Mouse (Mus musculus): ENCODE data around the gene Ggn. TPM values are rescaled to one million over a fixed set of nuclear protein-coding genes. Genes with fewer than 3 reads are reported as not detected.

Gene Ggn
- polyA plus RNA-seq, 1 experiment from 2014 or later: 0.36 TPM

Other genes starting within 250 kb of the Ggn start
- 146 and 172 TPM in 2 replicates for gene Actn4, start 207.9 kb upstream of the Ggn start, polyA plus RNA-seq (2015; fragmentation: Nextera tagmentation; extraction: Ambion mirVana)
- gene Eif3k, start 188.3 kb upstream of the Ggn start, polyA plus RNA-seq (2015; fragmentation: Nextera tagmentation; extraction: Ambion mirVana): 282 and 295 TPM in 2 replicates
- gene Map4k1, start 188.2 kb upstream of the Ggn start, polyA plus RNA-seq (2015; fragmentation: Nextera tagmentation; extraction: Ambion mirVana): 10.7 and 13.8 TPM in 2 replicates
- gene Ryr1, start 45.0 kb upstream of the Ggn start, polyA plus RNA-seq (2015; fragmentation: Nextera tagmentation; extraction: Ambion mirVana): 9.2 and 11.0 TPM in 2 replicates
- 0.82 and 1.2 TPM in 2 replicates for gene Rasgrp4, start 35.4 kb upstream of the Ggn start, polyA plus RNA-seq (2015; fragmentation: Nextera tagmentation; extraction: Ambion mirVana)
- 34.6 and 44.1 TPM in 2 replicates for gene Fam98c, start 14.0 kb upstream of the Ggn start, polyA plus RNA-seq (2015; fragmentation: Nextera tagmentation; extraction: Ambion mirVana)
- 8.4 and 10.4 TPM in 2 replicates for gene Spred3, start 201 bp downstream of the Ggn start, polyA plus RNA-seq (2015; fragmentation: Nextera tagmentation; extraction: Ambion mirVana)
- 278 and 284 TPM in 2 replicates for gene Psmd8, start 10.5 kb downstream of the Ggn start, polyA plus RNA-seq (2015; fragmentation: Nextera tagmentation; extraction: Ambion mirVana)
- gene Catsperg1, start 43.8 kb downstream of the Ggn start, polyA plus RNA-seq (2015; fragmentation: Nextera tagmentation; extraction: Ambion mirVana): 2.3 and 2.5 TPM in 2 replicates
- gene Kcnk6, start 62.3 kb downstream of the Ggn start, polyA plus RNA-seq (2015; fragmentation: Nextera tagmentation; extraction: Ambion mirVana): 1.0 and 1.4 TPM in 2 replicates
- 109 and 114 TPM in 2 replicates for gene Yif1b, start 68.1 kb downstream of the Ggn start, polyA plus RNA-seq (2015; fragmentation: Nextera tagmentation; extraction: Ambion mirVana)
- gene 2200002D01Rik, start 78.3 kb downstream of the Ggn start, polyA plus RNA-seq (2015; fragmentation: Nextera tagmentation; extraction: Ambion mirVana): 1.2 and 1.9 TPM in 2 replicates
- gene Spint2, start 111.7 kb downstream of the Ggn start, polyA plus RNA-seq (2015; fragmentation: Nextera tagmentation; extraction: Ambion mirVana): 85.4 and 91.2 TPM in 2 replicates
- 2.8 and 2.9 TPM in 2 replicates for gene Ppp1r14a, start 119.1 kb downstream of the Ggn start, polyA plus RNA-seq (2015; fragmentation: Nextera tagmentation; extraction: Ambion mirVana)
- 166 and 173 TPM in 2 replicates for gene Dpf1, start 133.7 kb downstream of the Ggn start, polyA plus RNA-seq (2015; fragmentation: Nextera tagmentation; extraction: Ambion mirVana)